Mouse (Mus musculus) mesoderm, embryonic 11.5 days (tissue): ENCODE results near the gene Rabggtb.
"Not testable (repeated sequence)": the region's sequence is repeated elsewhere in the genome, so short reads cannot be mapped to it uniquely, and the experiment has no call there.

Source experiments
- DNase-seq: peaks from one replicate; pipeline ENCODE4 v3.0.0-alpha.2; 2012; ENCODE audit warnings: low read depth, low spot score

Rabggtb gene

DNA sequence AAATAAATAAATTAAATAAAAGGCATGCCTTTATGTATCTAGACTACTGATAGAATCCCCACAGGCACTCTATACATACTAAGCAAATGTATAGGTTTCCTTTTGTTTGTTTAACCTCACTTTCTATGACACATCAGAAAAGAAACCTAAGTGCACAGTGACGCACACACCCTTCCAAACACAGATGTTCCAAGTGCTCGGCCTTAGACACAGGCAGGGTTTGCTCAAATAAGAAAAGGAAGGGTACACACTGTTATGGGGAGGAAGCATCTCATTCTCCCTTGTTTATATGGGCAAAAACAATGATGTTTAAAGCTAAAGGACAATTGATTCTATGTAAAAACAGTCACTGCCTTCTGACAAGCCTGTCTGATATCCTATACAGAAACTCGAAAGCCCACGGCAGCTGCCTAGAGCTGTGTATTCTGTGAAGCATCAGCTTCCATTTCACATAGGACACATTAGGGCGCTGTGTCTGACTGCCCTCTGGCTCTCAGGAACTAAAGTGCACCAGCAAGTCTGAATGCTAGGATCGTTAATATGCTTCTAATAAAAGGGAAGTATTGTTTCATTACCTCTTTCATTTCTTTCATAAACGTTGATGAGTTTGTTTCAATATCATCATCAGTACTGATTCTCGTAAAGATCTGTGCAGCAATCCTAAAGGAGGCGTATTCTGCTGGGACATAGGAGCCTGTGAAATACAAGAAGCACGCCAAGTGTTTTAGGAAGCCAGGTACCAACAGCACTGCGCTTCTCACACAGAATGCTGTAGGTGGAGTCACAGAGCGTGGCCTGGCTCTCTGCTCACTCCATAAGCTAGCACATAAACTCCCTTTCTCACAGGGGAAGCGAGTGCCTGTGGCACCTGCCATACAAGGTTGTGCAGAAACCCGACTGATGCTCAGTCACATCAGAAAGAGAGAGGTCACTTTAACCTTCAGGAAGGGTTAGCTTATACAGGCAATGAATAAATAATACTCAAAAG, 45.4 kb downstream of the Rabggtb start:
- DNase-seq = no peak

DNA sequence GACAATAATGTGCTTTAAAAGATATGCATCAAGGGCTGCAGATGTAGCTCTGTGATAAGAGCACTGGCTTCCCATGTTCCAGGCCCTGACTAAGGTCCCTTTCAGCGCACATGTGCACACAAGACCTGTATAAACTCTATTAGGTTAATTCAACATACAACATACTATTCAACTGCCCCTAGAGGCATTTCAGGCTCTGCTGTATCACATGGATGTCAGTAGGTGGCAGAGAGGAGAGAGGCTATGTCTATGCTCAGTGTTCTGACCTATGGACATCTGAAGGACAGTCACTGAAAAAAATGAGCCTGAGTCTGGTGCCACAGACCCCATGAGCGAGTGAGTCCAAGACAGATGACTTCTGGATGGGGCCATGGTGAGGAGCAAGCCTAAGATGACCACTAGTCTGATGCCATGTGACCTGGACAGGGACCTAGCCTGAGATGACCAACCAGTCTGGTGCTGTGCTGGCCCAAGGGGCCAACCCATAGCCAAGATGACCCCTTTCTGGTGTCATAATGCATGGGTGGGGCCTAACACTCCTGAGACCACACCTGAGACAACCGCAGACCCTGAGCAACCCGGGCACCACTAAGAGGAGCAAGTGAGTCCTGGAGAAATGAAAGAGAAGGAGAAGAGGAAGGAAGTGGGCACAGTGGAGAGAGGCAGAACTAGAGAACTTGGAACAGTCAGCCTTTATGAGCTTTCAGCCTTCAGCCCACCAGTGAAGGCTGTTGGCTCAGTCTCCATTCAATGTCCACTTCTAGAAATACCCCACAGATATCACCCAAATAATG, 48.0 kb downstream of the Rabggtb start:
- no peak for DNase-seq

GRCm38 (mm10) chr3:153863816-153864215, 49.0 kb downstream of the Rabggtb start:
- DNase-seq = no peak

DNA sequence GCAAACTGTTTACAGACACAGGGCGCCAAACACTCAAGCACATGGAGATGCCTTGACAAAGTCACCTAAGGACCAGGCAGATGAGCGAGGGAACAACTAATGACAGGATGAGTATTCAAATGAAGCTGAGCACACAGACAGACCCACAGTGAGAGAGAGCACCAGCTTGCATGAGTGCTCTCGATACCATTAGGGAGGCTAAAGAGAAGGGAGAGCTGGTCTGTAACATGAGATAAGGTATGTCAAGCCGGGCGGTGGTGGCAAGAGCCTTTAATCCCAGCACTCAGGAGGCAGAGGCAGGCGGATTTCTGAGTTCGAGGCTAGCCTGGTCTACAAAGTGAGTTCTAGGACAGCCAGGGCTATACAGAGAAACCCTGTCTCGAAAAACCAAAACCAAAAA, 52.4 kb downstream of the Rabggtb start:
- DNase-seq = not testable (repeated sequence)

DNA sequence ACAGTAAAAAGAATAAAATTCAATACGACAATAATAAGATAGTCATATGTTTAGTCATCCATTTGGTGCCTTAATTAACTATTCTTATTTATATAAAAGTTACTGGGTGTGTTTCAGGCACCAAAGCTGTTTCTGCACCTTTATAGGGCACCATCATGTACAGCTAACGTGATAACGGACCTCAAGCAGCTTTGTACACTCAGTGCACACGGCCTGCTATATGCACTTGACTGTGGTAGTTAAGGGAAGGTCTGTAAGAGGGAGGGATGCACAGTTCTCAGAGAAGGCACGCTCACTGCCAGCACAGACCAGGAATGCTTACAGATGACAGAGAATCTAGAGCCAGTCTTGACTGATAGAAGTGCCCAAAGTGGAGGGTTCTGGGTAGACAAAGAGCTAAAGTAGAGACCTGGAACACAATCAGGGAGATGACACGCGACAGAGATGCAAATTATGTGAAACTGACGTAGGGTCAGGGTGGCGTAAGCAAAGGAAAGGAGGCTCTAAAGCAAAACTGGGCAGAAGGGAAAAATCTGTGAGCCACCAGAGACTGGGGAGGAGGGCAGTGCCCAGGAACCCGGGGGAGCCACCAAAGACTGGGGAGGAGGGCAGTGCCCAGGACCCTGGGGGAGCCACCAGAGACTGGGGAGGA, 54.3 kb downstream of the Rabggtb start:
- no peak for DNase-seq
